7 mouse cellular contexts compared by ENCODE assay signal in the genomic region with DNA sequence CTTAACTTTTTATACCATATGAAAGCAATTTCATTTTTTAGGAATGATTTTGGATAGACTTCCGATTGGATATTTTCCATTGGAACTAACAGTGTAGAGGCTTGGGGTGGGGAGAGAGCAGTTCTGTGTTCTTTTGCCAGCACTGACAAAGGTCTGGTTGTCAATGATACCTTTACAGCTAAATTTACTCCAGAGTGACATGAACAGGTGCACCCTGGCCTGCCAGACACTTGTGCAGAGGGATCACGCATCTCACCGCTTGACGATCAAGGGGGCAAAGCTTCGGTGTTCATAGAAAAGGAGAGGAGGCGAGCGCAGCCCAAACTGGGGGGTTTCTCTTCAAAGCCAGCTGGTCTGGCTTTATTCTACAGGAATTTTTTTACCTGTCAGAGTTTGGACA. TPM values are rescaled to one million over a fixed set of nuclear protein-coding genes. Genes with fewer than 3 reads are reported as not detected.
DNase-seq lines count a peak whose midpoint lies in the region; ATAC-seq lines count a peak whose summit lies in the region.

A gene (plus strand): TSS at position 116 of the 400 bp plus-strand sequence.

- H3K4me1 ChIP-seq in embryonic facial prominence, embryonic 10.5 days = no peaks in the 10 kb centered on the region
- no peaks in the 10 kb centered on the region for H3K4me1 ChIP-seq in heart, embryonic 11.5 days (ENCODE audit: control insufficient read depth, insufficient read depth, low read length)
- H3K4me1 ChIP-seq in midbrain, embryonic 16.5 days (ENCODE audit: control insufficient read depth, insufficient read depth, low read length) = no peaks in the 10 kb centered on the region

- no peak within 1 kb of the TSS for H3K4me3 ChIP-seq in embryonic facial prominence, embryonic 10.5 days
- no peak within 1 kb of the TSS for H3K4me3 ChIP-seq in heart, embryonic 11.5 days (ENCODE audit: low read depth, low read length)
- no peak within 1 kb of the TSS for H3K4me3 ChIP-seq in midbrain, embryonic 16.5 days (ENCODE audit: low read depth, low read length)

- H3K4me2 ChIP-seq in heart, embryonic 11.5 days = no peak within 1 kb of the TSS
- no peak within 1 kb of the TSS for H3K4me2 ChIP-seq in midbrain, embryonic 16.5 days (ENCODE audit: low read length)

- intact Hi-C loops in left cerebral cortex, postnatal 10 days (cut with DNase I) = no loop called here

- H3K27ac ChIP-seq in embryonic facial prominence, embryonic 10.5 days (replicated peaks) = no peak within 1 kb of the TSS
- H3K27ac ChIP-seq in heart, embryonic 11.5 days (ENCODE audit: low read depth, low read length) = no peak within 1 kb of the TSS
- no peak within 1 kb of the TSS for H3K27ac ChIP-seq in midbrain, embryonic 16.5 days (ENCODE audit: low read length)

- no peaks in the 10 kb centered on the region for H3K9me3 ChIP-seq in embryonic facial prominence, embryonic 10.5 days
- no peaks in the 10 kb centered on the region for H3K9me3 ChIP-seq in heart, embryonic 11.5 days (replicated peaks; ENCODE audit: control insufficient read depth, low read length)
- H3K9me3 ChIP-seq in midbrain, embryonic 16.5 days (replicated peaks; ENCODE audit: control insufficient read depth, low read length, poor library complexity, severe bottlenecking) = no peaks in the 10 kb centered on the region

- WGBS in embryonic facial prominence, embryonic 10.5 days = 87% methylated on average over 7 of the region's 7 CpGs
- 87% methylated on average over 7 of the region's 7 CpGs for WGBS in heart, embryonic 11.5 days (ENCODE audit: insufficient replicate concordance)
- WGBS in midbrain, embryonic 16.5 days = 80% methylated on average over 7 of the region's 7 CpGs

- no peaks in the 10 kb centered on the region for H3K36me3 ChIP-seq in embryonic facial prominence, embryonic 10.5 days (replicated peaks)
- no peaks in the 10 kb centered on the region for H3K36me3 ChIP-seq in heart, embryonic 11.5 days (ENCODE audit: control insufficient read depth, insufficient read depth, low read length)
- no peaks in the 10 kb centered on the region for H3K36me3 ChIP-seq in midbrain, embryonic 16.5 days (ENCODE audit: control insufficient read depth, insufficient read depth, low read length)

- DNase-seq in adrenal gland, postnatal 36 days = no peak
- DNase-seq in embryonic facial prominence, embryonic 10.5 days (ENCODE audit: low spot score) = no peak
- no peak for DNase-seq in left cerebral cortex, postnatal 10 days (ENCODE audit: extremely low spot score in 1 of 2, low spot score in 2 of 2)
- DNase-seq in urinary bladder, adult 18-20 months (ENCODE audit: low spot score in 2 of 2) = no peak
- DNase-seq in Muller cell, postnatal 12 days (ENCODE audit: inconsistent ontology term) = no peak

- ATAC-seq in heart, embryonic 11.5 days (replicated peaks; ENCODE audit: insufficient number of reproducible peaks, low FRiP score, low TSS enrichment) = no peak
- ATAC-seq in midbrain, embryonic 16.5 days = no peak

- H3K27me3 ChIP-seq in embryonic facial prominence, embryonic 10.5 days (replicated peaks; ENCODE audit: low read depth, poor library complexity, severe bottlenecking) = no peaks in the 10 kb centered on the region
- no peaks in the 10 kb centered on the region for H3K27me3 ChIP-seq in heart, embryonic 11.5 days (ENCODE audit: control insufficient read depth, insufficient read depth, low read length)
- H3K27me3 ChIP-seq in midbrain, embryonic 16.5 days (ENCODE audit: control insufficient read depth, insufficient read depth, low read depth, low read length) = no peaks in the 10 kb centered on the region

- H3K9ac ChIP-seq in heart, embryonic 11.5 days (ENCODE audit: low read depth, low read length) = no peak within 1 kb of the TSS
- no peak within 1 kb of the TSS for H3K9ac ChIP-seq in midbrain, embryonic 16.5 days (ENCODE audit: low read depth, low read length)

RNA-seq across cellular contexts. Expression of the gene that starts here (rescaled TPM):
- 10 to 100 TPM; 47.2 to 53.0 TPM for total RNA-seq in adrenal gland, postnatal 36 days (2021)
- 17.9 and 18.1 TPM in 2 replicates for polyA plus RNA-seq in embryonic facial prominence, embryonic 10.5 days (2016; fragmentation: Nextera tagmentation; extraction: Ambion mirVana)
- 126 and 130 TPM in 2 replicates for polyA plus RNA-seq in heart, embryonic 11.5 days (2014; fragmentation: Nextera tagmentation; extraction: Ambion mirVana)
- total RNA-seq in left cerebral cortex, postnatal 10 days (2021) = 1,000 to 10,000 TPM; 1,053 to 1,235 TPM
- 35.9 and 41.3 TPM in 2 replicates for polyA plus RNA-seq in midbrain, embryonic 16.5 days (2015; fragmentation: Nextera tagmentation; extraction: Ambion mirVana)

Comparison
In these comparisons a context has a peak if more than half of its experiments do, and no peak if none do; other contexts are left out.
1. RNA of the gene that starts here (total RNA-seq): 1,053 to 1,235 TPM in left cerebral cortex, postnatal 10 days; 47.2 to 53.0 TPM in adrenal gland, postnatal 36 days; every median in the first group is over 10 times any median in the second.